Mouse (Mus musculus) cerebral cortex, adult 2 months (tissue): ENCODE results near the gene Exoc1.

Experiments
- WGBS: fragments of 180-500 bp; shearing (Covaris S2); methylation state at CpG from one replicate; pipeline ENCODE4 v1.1.7; 2018; 5-methylcytosine and 5-hydroxymethylcytosine counted together

The Exoc1 gene

DNA sequence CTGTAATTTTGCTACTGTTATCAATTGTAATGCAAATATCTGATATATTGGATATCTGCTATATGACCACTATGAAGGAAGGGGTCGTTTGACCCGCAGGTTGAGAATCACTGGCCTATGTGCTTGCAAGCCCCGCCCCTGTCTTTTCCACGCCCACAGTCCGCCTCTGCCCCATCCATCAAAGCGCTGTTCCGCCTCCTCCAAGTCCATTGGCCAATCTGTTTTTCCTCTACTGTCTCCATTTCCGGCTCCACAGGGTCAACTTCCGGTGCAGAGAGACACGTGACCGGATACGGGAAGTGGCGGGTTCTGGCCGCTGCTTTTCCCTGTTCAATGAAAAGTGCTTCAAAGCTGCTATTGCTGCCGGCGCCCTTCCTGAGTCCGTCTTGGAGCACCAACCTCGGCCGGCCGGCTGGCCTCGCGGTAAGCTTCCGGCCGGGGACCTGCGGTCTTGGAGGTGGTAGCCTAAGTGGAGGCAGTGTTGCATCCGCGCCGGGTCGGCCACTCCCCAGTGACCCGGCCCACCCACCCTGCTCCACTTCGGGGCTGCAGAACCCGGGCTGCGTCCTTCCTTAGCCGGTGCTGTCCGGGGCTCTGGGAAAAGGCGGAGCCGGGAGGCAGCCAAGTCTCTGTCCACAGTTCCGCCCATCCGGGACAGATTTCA lies at the start of gene Exoc1:
Exoc1 (plus strand) TSS at position 272 of the 664 bp plus-strand sequence.
- under 1% methylated on average over 39 of the region's 39 CpGs for WGBS

DNA sequence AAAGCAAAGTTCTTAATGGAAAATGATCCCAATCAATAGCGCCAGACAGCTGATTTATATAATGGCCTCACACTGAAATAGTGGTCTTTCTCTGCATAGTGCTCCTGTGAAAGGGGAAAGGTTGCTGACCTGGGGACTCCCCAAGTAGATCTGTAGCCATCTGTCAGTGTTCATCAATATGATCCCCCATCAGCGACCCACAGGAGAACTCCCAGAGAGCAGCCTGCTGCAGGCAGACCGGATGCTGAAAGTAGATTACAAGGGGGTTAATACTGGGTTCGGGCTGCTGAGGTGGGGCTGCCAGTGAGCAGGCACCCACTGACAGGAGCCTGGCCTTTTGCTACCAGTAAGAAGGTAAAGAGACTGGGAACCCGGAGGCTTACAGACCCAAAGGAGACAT lies 45.3 kb upstream of the Exoc1 start, which contains the start of gene Gm7271:
Gm7271 (plus strand) TSS at position 230 of the 400 bp plus-strand sequence.
- 76% methylated on average over 5 of the region's 5 CpGs for WGBS

DNA sequence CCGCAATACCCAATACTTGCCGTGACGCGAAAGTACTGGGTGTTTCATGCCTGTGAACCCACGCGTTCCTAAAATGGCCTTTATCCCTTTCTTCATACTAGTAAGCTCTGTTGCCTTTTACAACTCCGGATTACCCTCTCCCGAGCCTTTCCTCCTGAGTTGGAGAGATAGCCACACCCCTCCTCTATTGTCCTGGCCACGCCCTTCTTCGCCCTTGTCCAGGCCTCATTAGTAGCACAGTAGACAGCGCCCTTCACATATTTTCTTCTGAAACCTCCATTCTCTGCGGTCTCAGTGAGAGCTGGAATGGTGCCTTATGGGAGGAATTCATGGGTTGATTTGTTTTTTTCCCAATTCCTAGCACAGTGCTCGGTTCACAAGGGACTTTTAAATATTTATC lies 34.0 kb upstream of the Exoc1 start:
- WGBS: 67% methylated on average over 13 of the region's 13 CpGs

DNA sequence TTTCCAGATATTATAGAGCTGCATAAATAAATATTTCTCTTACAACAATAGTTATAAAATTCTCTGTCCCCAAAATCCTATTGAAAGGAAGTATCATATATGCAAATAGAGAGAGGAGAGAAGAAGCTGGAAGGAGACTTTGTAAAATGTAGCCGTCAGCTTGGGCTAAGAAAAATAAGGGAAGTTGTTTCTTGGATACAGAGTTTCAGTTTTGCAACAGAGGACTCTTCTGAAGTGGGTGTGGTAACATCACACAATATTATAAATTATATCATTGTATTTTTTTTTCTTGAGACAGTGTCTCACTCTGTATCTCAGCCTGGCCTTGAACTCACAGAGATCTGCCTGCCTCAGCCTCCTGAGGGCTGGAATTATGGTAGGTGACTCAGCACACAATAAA lies 6.7 kb upstream of the Exoc1 start:
- whole genome bisulfite sequencing: 82% methylated on average over 1 of the region's 1 CpGs

DNA sequence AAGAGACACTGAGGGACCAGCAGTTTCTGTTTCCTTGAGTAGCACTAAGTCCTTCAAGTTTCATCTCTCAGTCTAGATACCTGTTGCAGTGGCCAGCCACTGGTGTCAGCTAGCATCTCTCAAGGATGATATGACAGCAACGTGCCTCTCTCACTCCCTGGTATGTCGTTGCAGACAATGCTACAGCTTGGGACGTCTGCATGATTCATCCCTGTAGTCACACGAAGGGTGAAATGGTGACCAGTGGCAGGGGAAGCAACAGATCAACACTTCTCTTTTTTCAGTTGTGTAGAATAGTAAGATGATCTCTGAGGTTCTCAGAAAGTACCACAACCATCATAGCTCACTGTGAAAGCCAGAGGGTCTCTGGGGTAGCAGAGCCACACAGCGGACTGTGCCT lies 4.5 kb upstream of the Exoc1 start:
- WGBS: 76% methylated on average over 5 of the region's 5 CpGs

DNA sequence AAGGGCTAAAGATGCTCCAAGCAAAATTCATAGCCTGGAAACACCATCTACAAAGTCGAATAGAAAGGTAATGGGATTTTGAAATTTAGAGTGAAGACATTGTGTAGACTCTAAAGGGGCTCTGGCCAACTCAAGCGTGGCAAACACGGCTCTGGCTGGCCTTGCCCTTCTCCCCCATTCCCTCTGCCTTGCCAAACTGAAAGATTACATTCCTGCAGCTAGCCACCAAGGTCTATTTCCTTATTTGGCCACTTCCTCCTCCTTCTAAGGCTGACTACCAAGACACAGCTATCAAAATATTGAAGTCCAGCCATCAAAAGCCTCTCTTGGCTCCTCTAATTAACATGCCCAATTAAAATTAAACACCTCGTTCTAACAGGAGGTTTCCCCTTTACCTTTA lies 4.0 kb upstream of the Exoc1 start:
- WGBS: 27% methylated on average over 4 of the region's 4 CpGs

DNA sequence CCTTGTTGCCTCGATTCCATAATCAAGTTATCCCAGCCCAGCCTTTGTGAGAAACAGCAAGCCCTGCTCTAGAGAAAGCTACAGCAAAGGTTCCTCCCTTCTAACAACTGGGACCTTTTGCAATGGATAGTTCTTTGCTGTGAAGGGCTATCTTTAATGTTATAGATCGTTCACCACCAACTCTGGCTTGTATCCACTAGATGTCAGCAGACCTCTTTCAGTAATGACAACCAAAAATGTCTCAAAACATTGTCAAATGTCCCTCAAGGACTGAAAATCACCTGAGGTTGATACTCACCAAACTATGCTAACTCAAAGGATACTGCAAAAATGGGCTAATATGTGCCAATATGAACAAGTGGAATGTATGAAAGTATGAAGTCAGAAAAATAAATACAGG lies 3.3 kb upstream of the Exoc1 start:
- WGBS: 44% methylated on average over 2 of the region's 2 CpGs

DNA sequence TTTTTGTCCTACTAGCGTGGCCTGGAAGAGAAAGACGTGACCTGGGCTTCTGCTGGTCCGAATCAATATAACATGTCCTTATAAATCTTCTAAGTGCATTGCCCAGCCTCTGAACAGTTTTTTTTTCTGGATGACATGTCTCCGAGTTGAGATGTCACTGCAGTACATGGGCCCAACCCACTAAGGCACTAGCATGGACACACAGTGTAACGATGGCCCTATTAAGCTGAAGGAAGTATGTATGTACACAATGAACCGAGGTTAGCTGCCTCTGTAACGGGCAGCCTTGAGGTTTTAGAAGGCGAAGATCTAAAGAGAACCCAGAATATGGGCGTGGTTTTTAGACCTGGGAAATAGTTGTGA lies 574 bp downstream of the Exoc1 start:
- 7% methylated on average over 9 of the region's 9 CpGs for WGBS

DNA sequence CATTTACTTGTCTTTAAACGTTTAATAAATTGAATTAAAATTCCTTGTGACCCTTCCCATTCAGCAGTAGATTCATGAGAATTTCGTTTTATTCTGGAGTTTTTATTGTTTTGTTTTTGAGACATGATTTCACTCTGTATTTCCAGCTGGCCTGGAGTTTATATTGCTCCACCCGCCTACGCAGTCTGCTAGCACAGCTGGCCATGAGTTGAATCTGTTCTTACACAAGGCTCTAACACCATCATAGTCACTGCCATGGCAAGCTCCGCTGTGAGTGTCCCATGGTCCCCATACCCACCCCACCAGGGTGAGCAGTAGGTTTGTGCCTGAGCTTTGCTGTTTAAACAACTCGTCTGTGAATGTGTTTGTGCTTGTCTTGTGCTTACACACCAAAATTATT lies 4.1 kb downstream of the Exoc1 start:
- 67% methylated on average over 6 of the region's 6 CpGs for WGBS

DNA sequence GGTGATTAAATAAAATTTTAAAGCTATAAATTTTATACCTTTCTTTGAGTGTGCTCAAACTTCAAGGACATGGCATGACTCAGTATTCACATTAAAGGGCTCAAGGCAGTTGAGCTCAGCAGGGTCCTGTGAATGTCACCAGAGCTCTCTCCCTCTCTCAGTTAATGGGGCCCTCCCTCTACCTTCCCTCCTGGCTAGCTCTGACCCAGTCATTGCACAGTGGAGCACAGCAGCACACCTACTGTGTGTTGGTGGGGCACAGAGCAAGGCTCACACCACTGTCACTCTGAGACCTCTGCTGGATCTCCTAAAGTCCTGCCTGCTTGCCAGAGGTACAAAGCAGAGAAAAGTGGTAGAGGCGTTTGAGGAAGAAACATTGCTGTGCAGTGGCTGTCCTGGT lies 7.1 kb downstream of the Exoc1 start:
- WGBS: 77% methylated on average over 1 of the region's 1 CpGs

DNA sequence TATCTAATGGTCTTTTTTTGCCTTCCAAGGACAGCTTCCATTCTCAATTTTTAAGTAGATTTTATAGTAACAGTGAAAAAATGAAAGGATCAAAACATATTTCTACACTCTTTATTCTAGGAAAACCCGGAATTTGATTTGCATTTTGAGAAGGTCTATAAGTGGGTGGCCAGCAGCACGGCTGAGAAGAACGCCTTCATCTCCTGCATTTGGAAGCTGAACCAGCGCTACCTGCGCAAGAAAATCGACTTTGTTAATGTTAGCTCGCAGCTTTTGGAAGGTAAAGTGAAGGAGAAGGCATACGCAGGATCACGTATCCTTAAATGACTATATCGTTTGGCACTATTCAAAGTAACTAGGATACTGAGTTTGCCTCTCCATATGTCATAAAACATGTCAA lies 8.5 kb downstream of the Exoc1 start:
- 56% methylated on average over 10 of the region's 10 CpGs for WGBS

DNA sequence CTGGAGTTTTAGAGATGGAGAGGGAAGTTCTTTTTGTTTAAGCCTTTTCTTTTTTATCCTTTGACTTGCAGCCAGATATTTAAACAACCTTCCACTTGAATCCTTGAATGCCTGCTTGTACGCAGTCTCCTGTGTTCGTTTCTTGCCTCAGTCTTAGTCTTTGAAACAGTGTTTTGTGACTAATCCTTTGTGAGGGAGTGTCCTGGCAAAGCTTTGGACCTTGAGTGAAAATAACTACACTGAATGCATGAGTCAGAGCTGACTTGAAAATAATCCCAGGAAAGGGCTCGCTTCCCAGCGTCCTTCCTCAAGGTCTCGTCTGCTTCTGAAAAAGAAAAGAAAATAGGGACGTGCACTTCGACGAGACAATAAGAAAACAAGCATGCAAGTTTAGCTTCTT lies 11.1 kb downstream of the Exoc1 start:
- WGBS: 23% methylated on average over 8 of the region's 8 CpGs

DNA sequence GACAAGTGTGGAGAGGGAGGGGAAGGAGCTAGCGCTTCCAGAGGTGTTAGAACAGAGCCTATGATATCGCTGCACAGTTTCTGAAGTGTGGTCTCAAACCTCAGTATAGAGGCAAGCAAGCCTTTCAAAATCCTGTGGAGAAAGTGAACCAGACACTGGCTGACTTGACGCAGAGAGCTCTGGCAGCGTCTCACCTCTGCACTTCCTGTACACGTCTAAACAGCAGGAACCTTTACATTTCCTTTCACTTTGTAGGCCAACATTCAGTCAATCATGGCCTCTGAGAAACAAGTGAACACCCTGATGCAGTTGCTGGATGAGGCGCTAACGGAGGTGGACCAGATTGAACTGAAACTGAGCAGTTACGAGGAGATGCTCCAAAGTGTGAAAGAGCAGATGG lies 14.1 kb downstream of the Exoc1 start:
- 82% methylated on average over 8 of the region's 8 CpGs for WGBS

DNA sequence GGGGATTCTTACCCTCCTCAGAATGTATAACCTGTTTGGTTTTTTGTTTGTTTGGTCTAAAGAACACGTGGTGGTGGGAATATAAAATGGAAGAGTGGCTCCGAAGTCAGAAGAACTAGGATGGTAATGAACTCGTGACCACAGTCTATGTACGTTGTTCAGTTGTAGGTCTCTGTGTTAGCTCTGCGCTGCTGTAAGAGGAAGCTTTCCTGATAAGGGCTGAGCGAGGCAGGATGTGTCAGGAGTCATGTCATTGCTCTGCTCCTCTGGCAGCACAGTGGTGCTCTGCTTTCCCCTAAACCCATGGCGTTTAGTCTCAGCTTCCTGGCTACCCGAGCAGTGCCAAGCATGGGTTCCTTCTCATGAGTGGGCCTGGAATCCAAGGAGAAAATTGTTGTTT lies 21.3 kb downstream of the Exoc1 start:
- 87% methylated on average over 8 of the region's 8 CpGs for WGBS

DNA sequence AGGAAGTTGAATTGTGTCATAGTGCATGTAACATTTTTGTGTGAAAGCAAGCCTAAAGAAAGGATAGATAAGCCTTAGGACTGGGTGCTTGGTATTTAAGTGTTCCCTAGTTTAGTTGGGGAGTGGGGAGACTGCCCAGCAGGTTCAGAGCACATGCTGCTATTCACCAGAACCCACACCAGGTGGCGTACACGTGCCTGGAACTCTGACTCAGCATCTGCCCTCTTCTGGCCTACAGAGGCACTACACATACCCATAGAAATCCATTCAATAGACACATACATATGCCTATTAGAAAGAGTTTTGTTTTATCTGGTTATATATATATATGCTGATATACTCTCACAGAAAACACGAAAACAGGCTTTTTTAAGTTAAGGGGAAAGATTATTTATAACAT lies 36.2 kb downstream of the Exoc1 start:
- WGBS: 39% methylated on average over 3 of the region's 3 CpGs

DNA sequence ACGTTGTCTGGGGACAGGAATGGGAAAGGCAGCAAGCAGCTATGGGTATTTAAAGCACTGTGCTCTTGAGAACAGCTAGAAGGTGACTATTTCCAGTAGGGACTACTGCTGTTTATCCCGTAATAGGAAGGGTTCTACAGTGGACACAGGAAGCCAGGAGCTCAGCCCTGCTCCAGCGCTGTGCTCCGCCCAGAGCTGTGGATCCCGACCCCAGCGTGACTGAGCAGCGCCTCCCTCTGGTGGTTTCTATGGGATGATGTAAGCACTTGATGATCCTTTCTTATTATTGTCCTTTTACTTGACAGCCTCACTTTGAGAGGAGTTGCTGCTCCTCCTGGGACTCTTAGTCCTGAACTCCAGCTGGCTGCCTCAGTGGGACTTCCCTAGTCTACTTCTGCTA lies 45.1 kb downstream of the Exoc1 start:
- WGBS: 77% methylated on average over 7 of the region's 7 CpGs

DNA sequence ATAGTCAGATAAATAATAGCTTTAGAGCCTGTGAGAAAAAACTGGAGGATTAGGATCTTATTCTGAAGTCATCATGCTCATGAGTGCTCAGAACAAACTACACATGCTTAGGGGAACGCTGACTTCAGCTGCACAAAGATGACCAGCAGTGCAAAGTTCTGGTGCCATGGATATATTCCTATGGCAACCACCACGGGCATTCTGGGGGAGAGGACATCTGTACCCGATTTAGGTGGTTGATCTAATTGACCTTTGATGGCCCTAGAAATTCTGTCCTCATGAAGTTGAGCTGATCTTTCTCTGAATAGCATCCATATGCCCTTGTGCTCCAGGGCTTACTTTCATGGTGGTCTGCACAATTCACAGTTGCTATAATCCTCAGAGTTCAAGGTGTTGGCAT lies 47.9 kb downstream of the Exoc1 start:
- 84% methylated on average over 3 of the region's 3 CpGs for WGBS

DNA sequence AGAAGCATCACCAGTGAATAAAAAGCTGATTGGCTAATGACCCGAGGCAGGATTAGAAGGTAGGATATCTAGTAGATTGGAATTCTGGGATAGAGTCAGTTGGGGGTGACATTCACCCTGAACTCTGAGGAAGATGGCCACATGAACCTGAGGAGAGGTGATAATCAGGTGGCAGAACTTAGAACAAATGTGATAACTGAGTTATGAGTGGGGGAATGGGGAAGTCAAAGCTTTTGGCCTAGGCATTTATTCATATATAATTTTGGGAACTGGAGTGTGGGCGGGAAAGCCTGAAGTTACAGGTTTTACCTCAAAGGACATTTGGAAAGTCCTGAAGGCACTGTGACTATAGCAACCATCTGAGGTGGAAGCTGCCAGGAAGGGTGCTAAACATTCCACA lies 56.3 kb downstream of the Exoc1 start:
- WGBS: 83% methylated on average over 2 of the region's 2 CpGs

DNA sequence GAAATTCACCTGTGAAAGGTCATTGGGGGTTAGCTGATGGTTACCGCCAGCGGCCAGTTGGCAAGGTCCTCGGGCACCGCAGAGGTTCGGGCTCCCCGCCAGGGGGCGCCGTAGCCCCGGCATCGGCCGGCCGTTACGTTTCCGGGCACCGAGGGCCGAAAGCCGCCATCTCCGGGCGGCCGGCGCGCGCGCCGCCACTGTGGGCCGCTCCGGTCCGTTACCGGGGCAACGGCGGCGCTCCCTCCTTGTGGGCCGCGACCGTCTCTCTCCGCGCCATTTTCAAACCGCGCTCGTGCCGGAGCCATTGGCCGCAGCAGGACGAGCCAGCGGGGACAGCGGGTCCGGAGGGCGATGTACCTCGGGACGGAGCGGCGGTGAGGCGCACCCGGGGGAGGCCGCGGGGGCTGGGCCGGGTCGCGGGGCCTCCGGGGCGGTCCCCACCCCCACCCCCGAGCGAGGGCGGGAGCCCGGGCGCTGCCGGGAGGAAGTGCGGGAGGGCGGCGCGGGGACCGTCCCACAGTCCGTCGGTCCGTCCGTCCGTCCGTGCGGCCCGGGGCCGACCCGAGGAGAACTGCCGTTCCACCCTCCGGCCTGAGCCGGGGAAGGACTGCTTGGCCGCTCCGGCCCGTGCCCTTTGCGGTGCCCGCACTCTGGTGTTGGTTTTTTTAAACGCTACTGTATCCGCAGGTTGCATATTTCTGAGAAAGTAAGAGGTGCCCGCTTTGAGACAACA lies 59.6 kb downstream of the Exoc1 start, which contains the start of gene Cep135:
Cep135 (plus strand) TSS at position 148 of the 733 bp plus-strand sequence.
- under 1% methylated on average over 92 of the region's 92 CpGs for WGBS

DNA sequence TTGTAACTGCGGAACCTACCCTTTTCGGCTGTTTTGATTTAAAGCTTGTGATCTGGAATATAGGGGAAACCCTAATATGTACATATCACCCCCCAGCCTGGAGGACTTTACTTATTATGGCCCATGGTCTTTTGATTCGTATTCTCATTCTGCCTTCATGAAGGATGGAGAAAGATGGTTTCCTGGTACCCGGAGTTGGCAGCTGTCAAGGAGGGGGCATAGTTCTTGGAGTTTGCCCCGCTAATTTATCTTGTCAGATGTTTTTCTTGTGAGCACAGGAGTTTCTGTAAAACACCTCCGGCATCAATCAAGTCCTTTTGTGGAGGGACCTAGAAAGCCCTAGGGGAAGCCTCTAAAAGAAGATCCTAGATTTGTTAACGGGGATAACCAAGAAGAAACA lies 60.2 kb downstream of the Exoc1 start:
- WGBS: 5% methylated on average over 7 of the region's 7 CpGs

DNA sequence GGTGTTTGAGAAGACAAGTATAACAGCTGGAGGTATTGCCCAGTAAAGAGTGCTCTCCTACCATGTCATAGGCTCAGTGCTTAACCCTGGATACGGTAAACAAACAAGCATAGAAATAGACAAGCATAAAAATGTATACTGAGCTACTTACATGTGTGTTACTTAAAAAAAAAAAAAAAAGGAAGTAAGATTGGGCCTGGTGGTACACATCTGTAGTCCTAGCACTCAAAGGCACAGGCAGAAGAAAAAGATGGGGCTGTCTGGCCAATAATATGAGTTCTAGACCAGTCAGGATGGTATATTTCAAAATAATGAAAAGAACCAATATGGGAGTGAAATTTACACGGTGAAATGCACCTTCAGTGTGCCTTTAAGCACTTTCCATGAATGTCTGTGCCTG lies 60.9 kb downstream of the Exoc1 start:
- WGBS: 77% methylated on average over 2 of the region's 2 CpGs

DNA sequence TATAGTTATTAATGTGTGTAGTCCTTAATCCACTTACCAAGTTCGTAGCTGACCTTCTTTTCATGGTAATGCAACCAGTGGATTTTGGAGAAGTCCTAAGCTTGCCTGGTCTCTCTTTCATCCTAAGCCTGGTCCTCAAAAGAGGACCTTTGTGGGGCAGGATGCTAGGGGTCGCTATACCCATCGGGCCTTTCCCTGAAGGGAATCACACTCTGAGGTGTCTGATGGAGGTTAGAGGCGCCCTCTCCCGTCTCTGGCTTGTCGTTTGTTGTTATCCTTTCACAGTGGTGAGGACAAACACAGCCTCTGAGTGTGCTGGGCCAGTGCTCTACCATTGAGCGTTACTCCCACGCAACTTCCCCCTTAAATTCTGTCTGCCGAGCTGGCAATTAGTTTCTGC lies 62.8 kb downstream of the Exoc1 start:
- WGBS: 56% methylated on average over 9 of the region's 9 CpGs

DNA sequence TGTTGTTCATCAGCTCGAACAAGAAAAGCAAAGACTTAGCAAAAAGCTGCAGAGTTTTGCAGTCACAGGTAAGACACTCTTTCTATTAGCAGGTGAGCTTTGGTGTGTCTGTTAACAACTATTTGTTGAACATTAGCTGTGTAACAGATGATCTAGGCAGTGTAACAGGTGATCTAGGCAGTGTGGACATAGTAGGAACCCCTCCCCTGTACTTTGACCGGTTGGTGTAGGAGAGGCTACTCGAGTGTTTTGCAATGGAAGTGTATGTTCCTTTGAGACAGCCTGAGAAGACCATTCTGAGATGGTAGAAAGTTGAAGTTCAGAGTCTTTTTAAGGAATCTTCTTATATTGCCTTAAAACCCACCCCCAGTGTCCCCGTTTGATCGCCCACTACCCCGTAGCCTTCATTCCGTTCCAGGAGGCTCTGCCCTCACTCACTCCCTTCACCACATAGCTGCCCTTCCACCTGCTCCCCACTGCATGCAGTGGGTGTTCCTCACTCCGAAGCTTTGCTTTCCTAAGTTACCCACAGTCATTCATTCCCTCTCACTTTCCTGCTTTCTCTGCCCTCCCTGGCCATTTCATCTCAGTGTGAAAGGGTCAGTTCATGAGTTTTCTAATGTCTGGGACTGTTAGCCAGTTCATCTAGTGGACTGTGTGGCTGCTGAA lies 80.7 kb downstream of the Exoc1 start:
- 96% methylated on average over 8 of the region's 8 CpGs for WGBS
